Mouse (Mus musculus): ENCODE data around the gene Mrpl38. TPM values are rescaled to one million over a fixed set of nuclear protein-coding genes. Genes with fewer than 3 reads are reported as not detected.
A peak's percentile ranks its signal among the peaks of the same experiment; 100 is the strongest.

Gene Mrpl38
- polyA plus RNA-seq, 1 experiment from 2014 or later = 102 TPM

DNA sequence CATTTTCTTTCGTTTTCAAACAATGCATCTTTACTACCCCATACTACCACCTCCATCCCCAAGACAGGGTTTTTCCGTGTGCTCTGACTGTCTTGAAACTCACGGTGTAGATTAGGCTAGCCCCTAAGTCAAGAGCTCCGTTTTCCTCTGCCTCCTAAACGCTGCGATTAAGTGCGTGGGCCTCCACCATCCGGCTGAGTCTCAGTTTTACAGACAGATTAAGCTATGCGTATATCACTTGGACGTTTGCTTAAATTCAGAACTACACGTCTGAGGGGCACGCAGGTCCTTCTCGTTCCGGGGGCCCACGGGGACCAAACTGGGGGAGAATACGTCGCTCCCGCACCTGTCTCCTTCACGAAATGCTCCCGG, 586 bp downstream of the Mrpl38 start:
- peaks cover 2% of the 10 kb centered on the region for H3K36me3 ChIP-seq (replicated peaks; ENCODE audit: control insufficient read depth, insufficient read depth, low read depth, low read length)
- ATAC-seq (replicated peaks; ENCODE audit: insufficient number of reproducible peaks, low FRiP score, low TSS enrichment, low read depth) = no peak

GRCm38 (mm10) chr11:116134171-116134570, 4.5 kb downstream of the Mrpl38 start:
- H3K27ac ChIP-seq (replicated peaks; ENCODE audit: low read depth, low read length) = no peak overlapping the region
- H3K9ac ChIP-seq (replicated peaks; ENCODE audit: low read length) = no peak overlapping the region
- H3K36me3 ChIP-seq (replicated peaks; ENCODE audit: control insufficient read depth, insufficient read depth, low read depth, low read length) = peaks cover 3% of the 10 kb centered on the region; the same call in 1 of the 2 replicates
- H3K27me3 ChIP-seq (ENCODE audit: control insufficient read depth, insufficient read depth, low read length) = no peaks in the 10 kb centered on the region
- H3K4me3 ChIP-seq (ENCODE audit: low read depth, low read length) = no peak overlapping the region
- DNase-seq (ENCODE audit: low spot score) (no peak), ATAC-seq (replicated peaks; ENCODE audit: insufficient number of reproducible peaks, low FRiP score, low TSS enrichment, low read depth) (no peak)
- WGBS = 87% methylated on average over 10 of the region's 10 CpGs
- 0 out of 2 replicates have a peak, but pooled peaks cover 2% of the 10 kb centered on the region for H3K4me1 ChIP-seq (ENCODE audit: control insufficient read depth, insufficient read depth, low read length)
- no peak overlapping the region for H3K4me2 ChIP-seq (ENCODE audit: low read depth, low read length)
- H3K9me3 ChIP-seq (replicated peaks; ENCODE audit: control insufficient read depth, low read length) = no peaks in the 10 kb centered on the region

More for the DNA sequence above, 586 bp downstream of the Mrpl38 start:
- H3K4me1 ChIP-seq (ENCODE audit: control insufficient read depth, insufficient read depth, low read length) = no peaks in the 10 kb centered on the region
- no peaks in the 10 kb centered on the region for H3K27me3 ChIP-seq (ENCODE audit: control insufficient read depth, insufficient read depth, low read length)
- H3K9me3 ChIP-seq (replicated peaks; ENCODE audit: control insufficient read depth, low read length) = no peaks in the 10 kb centered on the region
- under 1% methylated on average over 20 of the region's 20 CpGs for WGBS
- peak overlapping the region; percentile 70 for H3K4me3 ChIP-seq (ENCODE audit: low read depth, low read length)
- H3K27ac ChIP-seq (replicated peaks; ENCODE audit: low read depth, low read length) = 0 out of 2 replicates have a peak overlapping the region, but pooled peaks have one; percentile 7
- peak overlapping the region; percentile 67 for H3K9ac ChIP-seq (replicated peaks; ENCODE audit: low read length)
- peak overlapping the region; percentile 61 for H3K4me2 ChIP-seq (ENCODE audit: low read depth, low read length)
- DNase-seq (ENCODE audit: low spot score) = no peak

- H3K27ac ChIP-seq (replicated peaks; ENCODE audit: low read depth, low read length) = no peak overlapping the region
- H3K4me1 ChIP-seq (ENCODE audit: control insufficient read depth, insufficient read depth, low read length) = 0 out of 2 replicates have a peak, but pooled peaks cover 2% of the 10 kb centered on the region
- no peak overlapping the region for H3K9ac ChIP-seq (replicated peaks; ENCODE audit: low read length)
- DNase-seq (ENCODE audit: low spot score) (no peak), ATAC-seq (replicated peaks; ENCODE audit: insufficient number of reproducible peaks, low FRiP score, low TSS enrichment, low read depth) (no peak)
- H3K4me3 ChIP-seq (ENCODE audit: low read depth, low read length) = no peak overlapping the region
- no peaks in the 10 kb centered on the region for H3K27me3 ChIP-seq (ENCODE audit: control insufficient read depth, insufficient read depth, low read length)
- WGBS = 55% methylated on average over 5 of the region's 5 CpGs
- H3K36me3 ChIP-seq (replicated peaks; ENCODE audit: control insufficient read depth, insufficient read depth, low read depth, low read length) = peaks cover 3% of the 10 kb centered on the region; the same call in 1 of the 2 replicates
- no peak overlapping the region for H3K4me2 ChIP-seq (ENCODE audit: low read depth, low read length)
- no peaks in the 10 kb centered on the region for H3K9me3 ChIP-seq (replicated peaks; ENCODE audit: control insufficient read depth, low read length)
These were observed 5.2 kb downstream of the Mrpl38 start for GRCm38 (mm10) chr11:116133497-116133896.

- no peak overlapping the region for H3K4me3 ChIP-seq (ENCODE audit: low read depth, low read length)
- ATAC-seq (replicated peaks; ENCODE audit: insufficient number of reproducible peaks, low FRiP score, low TSS enrichment, low read depth) (no peak), DNase-seq (ENCODE audit: low spot score) (no peak)
- 83% methylated on average over 16 of the region's 16 CpGs for WGBS
- H3K9me3 ChIP-seq (replicated peaks; ENCODE audit: control insufficient read depth, low read length) = no peaks in the 10 kb centered on the region
- H3K27me3 ChIP-seq (ENCODE audit: control insufficient read depth, insufficient read depth, low read length) = no peaks in the 10 kb centered on the region
- H3K9ac ChIP-seq (replicated peaks; ENCODE audit: low read length) = no peak overlapping the region
- H3K27ac ChIP-seq (replicated peaks; ENCODE audit: low read depth, low read length) = no peak overlapping the region
- H3K4me2 ChIP-seq (ENCODE audit: low read depth, low read length) = no peak overlapping the region
- H3K4me1 ChIP-seq (ENCODE audit: control insufficient read depth, insufficient read depth, low read length) = peaks cover 2% of the 10 kb centered on the region; the same call in 1 of the 2 replicates
- peaks cover 3% of the 10 kb centered on the region; the same call in 1 of the 2 replicates for H3K36me3 ChIP-seq (replicated peaks; ENCODE audit: control insufficient read depth, insufficient read depth, low read depth, low read length)
These were observed 6.0 kb downstream of the Mrpl38 start for GRCm38 (mm10) chr11:116132366-116133333.

- Histone ChIP-seq H3K36me3 (replicated peaks; ENCODE audit: control insufficient read depth, insufficient read depth, low read depth, low read length) (peaks cover 3% of the 10 kb centered on the region; the same call in 1 of the 2 replicates), H3K9ac (replicated peaks; ENCODE audit: low read length) (peak overlapping the region; percentile 64; the same call in 1 of the 2 replicates), H3K4me2 (ENCODE audit: low read depth, low read length) (peak overlapping the region; percentile 19; the same call in 1 of the 2 replicates), H3K9me3 (replicated peaks; ENCODE audit: control insufficient read depth, low read length) (no peaks in the 10 kb centered on the region), H3K27me3 (ENCODE audit: control insufficient read depth, insufficient read depth, low read length) (no peaks in the 10 kb centered on the region), H3K27ac (replicated peaks; ENCODE audit: low read depth, low read length) (no peak overlapping the region), H3K4me1 (ENCODE audit: control insufficient read depth, insufficient read depth, low read length) (peaks cover 7% of the 10 kb centered on the region; the same call in 1 of the 2 replicates), H3K4me3 (ENCODE audit: low read depth, low read length) (peak overlapping the region; percentile 43; the same call in 1 of the 2 replicates)
- no peak for ATAC-seq (replicated peaks; ENCODE audit: insufficient number of reproducible peaks, low FRiP score, low TSS enrichment, low read depth)
- DNase-seq (ENCODE audit: low spot score) = no peak
- WGBS = 86% methylated on average over 15 of the region's 15 CpGs
These were observed 7.1 kb downstream of the Mrpl38 start for GRCm38 (mm10) chr11:116131349-116132170.

DNA sequence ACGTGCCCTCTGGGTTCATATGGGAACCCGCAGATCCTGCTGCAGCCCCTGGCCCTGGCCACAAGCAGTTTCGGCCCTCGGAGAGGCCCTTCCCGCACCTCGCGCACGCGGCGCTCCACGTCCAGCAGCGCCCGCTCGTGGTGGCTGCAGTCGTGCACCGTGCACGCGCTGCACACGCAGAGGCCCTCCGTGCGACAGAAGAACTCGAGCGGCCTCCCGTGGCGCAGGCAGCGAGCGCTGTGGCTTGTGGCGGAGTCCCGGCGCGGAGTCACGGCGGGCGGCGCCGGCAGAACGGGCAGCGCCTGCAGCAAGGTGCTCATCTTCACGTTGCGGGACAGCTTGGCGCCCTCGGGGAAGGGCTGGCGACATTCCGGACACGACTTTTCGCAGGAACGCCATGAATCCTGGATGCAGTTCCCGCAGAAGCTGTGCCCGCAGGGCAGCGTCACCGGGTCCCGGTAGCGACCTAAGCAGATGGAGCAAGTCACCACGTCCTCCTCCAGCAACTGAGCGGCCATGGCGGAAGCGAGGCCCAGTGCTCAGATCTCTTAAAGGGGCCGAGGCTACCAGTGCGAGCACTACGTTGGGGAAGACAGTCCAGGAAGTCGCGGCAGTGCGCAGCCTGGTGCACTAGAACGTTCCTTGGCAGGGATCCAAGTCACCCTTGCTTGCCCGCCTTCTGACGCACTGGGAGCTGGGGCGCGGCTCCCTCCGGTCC, 8.0 kb downstream of the Mrpl38 start, which contains the start of gene Trim65:
TSS of gene Trim65 (minus strand) at position 641 of the 718 bp plus-strand sequence.
- under 1% methylated on average over 69 of the region's 69 CpGs for WGBS
- Histone ChIP-seq H3K27me3 (ENCODE audit: control insufficient read depth, insufficient read depth, low read length) (no peaks in the 10 kb centered on the region), H3K9me3 (replicated peaks; ENCODE audit: control insufficient read depth, low read length) (no peaks in the 10 kb centered on the region), H3K27ac (replicated peaks; ENCODE audit: low read depth, low read length) (peak within 1 kb of the TSS; percentile 42; the same call in 1 of the 2 replicates), H3K4me1 (ENCODE audit: control insufficient read depth, insufficient read depth, low read length) (peaks cover 7% of the 10 kb centered on the region; the same call in 1 of the 2 replicates), H3K36me3 (replicated peaks; ENCODE audit: control insufficient read depth, insufficient read depth, low read depth, low read length) (peaks cover 6% of the 10 kb centered on the region), H3K4me2 (ENCODE audit: low read depth, low read length) (peak within 1 kb of the TSS; percentile 66), H3K9ac (replicated peaks; ENCODE audit: low read length) (peak within 1 kb of the TSS; percentile 64), H3K4me3 (ENCODE audit: low read depth, low read length) (peak within 1 kb of the TSS; percentile 43)
- ATAC-seq (replicated peaks; ENCODE audit: insufficient number of reproducible peaks, low FRiP score, low TSS enrichment, low read depth) (peak; percentile 77), DNase-seq (ENCODE audit: low spot score) (peak; percentile 89)

DNA sequence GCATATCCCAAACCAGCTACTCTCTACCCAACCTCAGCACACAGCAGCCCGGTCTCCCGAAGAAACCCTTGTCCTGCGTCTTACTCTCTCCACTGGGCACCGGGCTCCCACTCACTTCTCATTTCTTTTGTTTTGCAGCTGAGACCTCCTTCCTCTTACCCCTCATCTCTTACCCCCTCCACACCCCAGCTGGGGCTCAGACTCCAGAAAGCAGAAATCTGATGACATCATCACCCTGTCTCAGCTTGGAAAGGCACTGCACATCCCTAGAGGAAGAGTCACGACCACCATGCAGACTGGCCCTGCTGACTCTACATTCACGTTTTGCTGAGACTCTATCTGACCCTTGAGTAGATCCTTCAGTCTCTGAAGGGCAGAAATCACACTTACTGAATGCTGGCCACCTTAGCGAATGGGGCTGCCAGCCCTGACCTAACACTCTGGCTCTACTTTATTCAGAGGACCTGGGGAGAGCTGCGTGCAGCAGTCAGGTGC, 8.6 kb downstream of the Mrpl38 start:
- WGBS = 47% methylated on average over 8 of the region's 8 CpGs

More for the DNA sequence above, 8.6 kb downstream of the Mrpl38 start:
- peak overlapping the region; percentile 43 for H3K4me3 ChIP-seq (ENCODE audit: low read depth, low read length)
- DNase-seq (ENCODE audit: low spot score) (peak; percentile 31), ATAC-seq (replicated peaks; ENCODE audit: insufficient number of reproducible peaks, low FRiP score, low TSS enrichment, low read depth) (peak; percentile 31)
- peaks cover 6% of the 10 kb centered on the region for H3K36me3 ChIP-seq (replicated peaks; ENCODE audit: control insufficient read depth, insufficient read depth, low read depth, low read length)
- H3K27me3 ChIP-seq (ENCODE audit: control insufficient read depth, insufficient read depth, low read length) = no peaks in the 10 kb centered on the region
- H3K4me1 ChIP-seq (ENCODE audit: control insufficient read depth, insufficient read depth, low read length) = peaks cover 7% of the 10 kb centered on the region; the same call in 1 of the 2 replicates
- peak overlapping the region; percentile 64 for H3K9ac ChIP-seq (replicated peaks; ENCODE audit: low read length)
- no peaks in the 10 kb centered on the region for H3K9me3 ChIP-seq (replicated peaks; ENCODE audit: control insufficient read depth, low read length)
- peak overlapping the region; percentile 66 for H3K4me2 ChIP-seq (ENCODE audit: low read depth, low read length)
- 0 out of 2 replicates have a peak overlapping the region, but pooled peaks have one; percentile 42 for H3K27ac ChIP-seq (replicated peaks; ENCODE audit: low read depth, low read length)

All from embryonic facial prominence, embryonic 11.5 days (tissue).